10 mouse cellular contexts compared by ENCODE assay signal in the genomic region with DNA sequence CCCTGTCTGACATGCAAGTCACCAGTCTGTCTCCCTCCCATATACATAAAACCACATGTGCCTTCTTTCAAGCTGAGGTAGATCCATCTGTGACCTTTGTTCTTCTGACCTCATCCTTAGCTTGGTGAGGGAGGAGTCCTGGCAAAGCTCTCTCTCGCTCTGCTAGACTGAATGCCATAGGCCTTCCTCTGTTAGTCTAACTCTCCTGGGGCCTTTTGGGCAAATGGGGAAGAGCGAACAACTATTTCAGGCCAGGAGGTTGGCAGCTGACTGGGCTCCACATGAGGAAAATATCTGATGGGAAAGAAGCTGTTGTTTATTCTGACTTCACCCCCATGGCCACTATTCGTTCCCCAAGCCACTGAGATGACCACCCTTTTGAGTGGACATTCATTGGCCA. TPM values are rescaled to one million over a fixed set of nuclear protein-coding genes. Genes with fewer than 3 reads are reported as not detected.
DNase-seq lines count a peak whose midpoint lies in the region; ATAC-seq and TF ChIP-seq lines count a peak whose summit lies in the region.
"Had no signal": no experiment of that assay in that cellular context is flagged by ENCODE, and none has a peak within 500 bp of the region (broad histone marks: within the 10 kb centered on the region; RNA-seq: fewer than 3 reads in every experiment).

No protein-coding gene starts in this region.

- H3K4me1 ChIP-seq in liver, embryonic 16.5 days (ENCODE audit: control insufficient read depth, low read depth, low read length) = peaks cover 36% of the 10 kb centered on the region
- H3K4me1 ChIP-seq in liver, embryonic 11.5 days (replicated peaks; ENCODE audit: control insufficient read depth, insufficient read depth, low read length) = peaks cover 42% of the 10 kb centered on the region
- peaks cover 21% of the 10 kb centered on the region for H3K4me1 ChIP-seq in kidney, postnatal 0 days (replicated peaks; ENCODE audit: insufficient read depth, low read length)

- peak; percentile 37 for ATAC-seq in liver, embryonic 16.5 days (ENCODE audit: low read depth)
- no peak for ATAC-seq in liver, embryonic 11.5 days (replicated peaks; ENCODE audit: low FRiP score)
- ATAC-seq in kidney, postnatal 0 days (replicated peaks; ENCODE audit: low FRiP score, low read depth) = 0 out of 2 replicates have a peak, but pooled peaks have one; percentile 44

- peak; percentile 31 for DNase-seq in adrenal gland, adult 2 months
- no peak for DNase-seq in adrenal gland, postnatal 4 days (ENCODE audit: low spot score in 2 of 2)
- DNase-seq in liver, embryonic 11.5 days (ENCODE audit: low spot score) = no peak
- peak; percentile 32 for DNase-seq in kidney, postnatal 0 days (ENCODE audit: low spot score)
- DNase-seq in testis, postnatal 14 days (ENCODE audit: low spot score) = no peak
- no peak for DNase-seq in urinary bladder, adult 2 months (ENCODE audit: low spot score)
- DNase-seq in layer of hippocampus, adult 9-10 months (ENCODE audit: low spot score) = no peak
- DNase-seq: gastrocnemius, postnatal 25 days had no signal

- H3K27me3 ChIP-seq in liver, embryonic 16.5 days (ENCODE audit: control insufficient read depth, insufficient read depth, low read depth, low read length) = no peaks in the 10 kb centered on the region
- H3K27me3 ChIP-seq in liver, embryonic 11.5 days (replicated peaks; ENCODE audit: control insufficient read depth, insufficient read depth, low read length) = no peaks in the 10 kb centered on the region
- no peaks in the 10 kb centered on the region for H3K27me3 ChIP-seq in kidney, postnatal 0 days (ENCODE audit: insufficient read depth, low read length)
- H3K27me3 ChIP-seq: forebrain, embryonic 12.5 days had no signal

- WGBS in liver, embryonic 16.5 days (ENCODE audit: insufficient replicate concordance) = 76% methylated on average over 3 of the region's 3 CpGs
- WGBS in liver, embryonic 11.5 days = 74% methylated on average over 3 of the region's 3 CpGs
- WGBS in kidney, postnatal 0 days = 72% methylated on average over 3 of the region's 3 CpGs

- H3K4me2 ChIP-seq in liver, embryonic 16.5 days (ENCODE audit: low read depth, low read length) = no peak overlapping the region
- H3K4me2 ChIP-seq in liver, embryonic 11.5 days = no peak overlapping the region
- H3K4me2 ChIP-seq in kidney, postnatal 0 days (ENCODE audit: low read length) = no peak overlapping the region
- H3K4me2 ChIP-seq: forebrain, embryonic 12.5 days had no signal

- H3K9ac ChIP-seq in liver, embryonic 16.5 days (ENCODE audit: low read depth, low read length) = no peak overlapping the region
- no peak overlapping the region for H3K9ac ChIP-seq in liver, embryonic 11.5 days (ENCODE audit: low read depth, low read length)
- no peak overlapping the region for H3K9ac ChIP-seq in kidney, postnatal 0 days (ENCODE audit: low read depth, low read length)
- H3K9ac ChIP-seq: forebrain, embryonic 12.5 days had no signal

- H3K4me3 ChIP-seq in liver, embryonic 16.5 days (ENCODE audit: low read depth, low read length) = no peak overlapping the region
- no peak overlapping the region for H3K4me3 ChIP-seq in liver, embryonic 11.5 days (ENCODE audit: low read depth, low read length)
- H3K4me3 ChIP-seq in kidney, postnatal 0 days (replicated peaks; ENCODE audit: low read depth, low read length) = no peak overlapping the region
- H3K4me3 ChIP-seq: forebrain, embryonic 12.5 days had no signal

- H3K9me3 ChIP-seq in liver, embryonic 16.5 days (replicated peaks; ENCODE audit: control insufficient read depth, low read length) = no peaks in the 10 kb centered on the region
- no peaks in the 10 kb centered on the region for H3K9me3 ChIP-seq in liver, embryonic 11.5 days (ENCODE audit: control insufficient read depth, low read length)
- no peaks in the 10 kb centered on the region for H3K9me3 ChIP-seq in kidney, postnatal 0 days (replicated peaks; ENCODE audit: low read length)
- H3K9me3 ChIP-seq: forebrain, embryonic 12.5 days had no signal

- no peak overlapping the region for H3K27ac ChIP-seq in liver, embryonic 16.5 days (ENCODE audit: low read length)
- H3K27ac ChIP-seq in liver, embryonic 11.5 days (ENCODE audit: low read depth, low read length) = no peak overlapping the region
- H3K27ac ChIP-seq in kidney, postnatal 0 days = peak overlapping the region; percentile 31; the same call in 1 of the 2 replicates
- H3K27ac ChIP-seq: forebrain, embryonic 12.5 days had no signal

- no peak for TF ChIP-seq CTCF in kidney, postnatal 0 days (IDR thresholded peaks at IDR 0.05; ENCODE audit: low read depth)

- H3K36me3 ChIP-seq in liver, embryonic 16.5 days (ENCODE audit: control insufficient read depth, insufficient read depth) = no peaks in the 10 kb centered on the region
- no peaks in the 10 kb centered on the region for H3K36me3 ChIP-seq in liver, embryonic 11.5 days (ENCODE audit: control insufficient read depth, insufficient read depth, low read length)
- no peaks in the 10 kb centered on the region for H3K36me3 ChIP-seq in kidney, postnatal 0 days (ENCODE audit: insufficient read depth, low read length)
- H3K36me3 ChIP-seq: forebrain, embryonic 12.5 days had no signal

RNA-seq across cellular contexts. Expression of a gene that starts 59.9 kb away (rescaled TPM):
- total RNA-seq in adrenal gland, adult 2 months (2021) = 1 to 10 TPM; 8.6 to 9.1 TPM
- polyA plus RNA-seq in adrenal gland, adult 2 months (2012; rRNA removed) = 2.6 and 3.6 TPM in 2 replicates
- total RNA-seq in adrenal gland, postnatal 4 days (2021) = 10 to 100 TPM; 12.3 to 12.4 TPM
- 1.7 and 2.2 TPM in 2 replicates for polyA plus RNA-seq in liver, embryonic 16.5 days (2015; fragmentation: Nextera tagmentation; extraction: Ambion mirVana)
- polyA plus RNA-seq in liver, embryonic 11.5 days (2014; fragmentation: Nextera tagmentation; extraction: Ambion mirVana) = 4.8 and 4.9 TPM in 2 replicates
- 2.6 and 2.8 TPM in 2 replicates for polyA plus RNA-seq in kidney, postnatal 0 days (2015; fragmentation: Nextera tagmentation; extraction: Ambion mirVana)
- 9.7 and 10.5 TPM in 2 replicates for polyA plus RNA-seq in urinary bladder, adult 2 months (2012; rRNA removed)

Comparison
In these comparisons a context has a peak if more than half of its experiments do, and no peak if none do; other contexts are left out.
1. DNase-seq: peak in adrenal gland, adult 2 months (single experiment) and kidney, postnatal 0 days (single experiment); none in adrenal gland, postnatal 4 days (0 of 2), liver, embryonic 11.5 days (single experiment), testis, postnatal 14 days (single experiment), urinary bladder, adult 2 months (single experiment) and layer of hippocampus, adult 9-10 months (single experiment).